In genomic region chr11:98940776-98941175, GRCm38 (mm10) we compare ENCODE assay signal across 8 mouse cellular contexts. TPM values are rescaled to one million over a fixed set of nuclear protein-coding genes. Genes with fewer than 3 reads are reported as not detected.
DNase-seq lines count a peak whose midpoint lies in the region; ATAC-seq lines count a peak whose summit lies in the region.

No protein-coding gene starts in this region.

- DNase-seq in cerebellum, adult 9-10 months, result peak; percentile 64
- no peak for DNase-seq in cerebellum, postnatal 4 days (ENCODE audit: low spot score in 2 of 2)
- DNase-seq in thymus, postnatal 4 days, result peak; percentile 48
- no peak for DNase-seq in thymus, postnatal 0 days (ENCODE audit: low spot score)
- peak; percentile 21 to 35 for DNase-seq in kidney, postnatal 4 days
- DNase-seq in layer of hippocampus, adult 18-20 months (ENCODE audit: low spot score in 2 of 2), result no peak
- no peak for DNase-seq in embryo, embryonic 10.5 days (ENCODE audit: low spot score)

- peak overlapping the region; percentile 76 for H3K9ac ChIP-seq in neural tube, embryonic 13.5 days

- H3K36me3 ChIP-seq in neural tube, embryonic 13.5 days, result no peaks in the 10 kb centered on the region

- 49% methylated on average over 3 of the region's 3 CpGs for WGBS in neural tube, embryonic 13.5 days

- no peaks in the 10 kb centered on the region for H3K9me3 ChIP-seq in neural tube, embryonic 13.5 days

- H3K27me3 ChIP-seq in neural tube, embryonic 13.5 days, result no peaks in the 10 kb centered on the region

- H3K27ac ChIP-seq in neural tube, embryonic 13.5 days (replicated peaks), result peak overlapping the region; percentile 93

- ATAC-seq in neural tube, embryonic 13.5 days (ENCODE audit: low read depth), result no peak

- peaks cover 97% of the 10 kb centered on the region for H3K4me1 ChIP-seq in neural tube, embryonic 13.5 days (replicated peaks)

- H3K4me2 ChIP-seq in neural tube, embryonic 13.5 days, result peak overlapping the region; percentile 87

- H3K4me3 ChIP-seq in neural tube, embryonic 13.5 days, result peak overlapping the region; percentile 57

RNA-seq across cellular contexts. Expression of gene Rara, which starts 13.2 kb away (rescaled TPM):
- polyA plus RNA-seq in thymus, postnatal 0 days (2015; fragmentation: Nextera tagmentation; extraction: Ambion mirVana), result 40.4 and 41.0 TPM in 2 replicates
- 24.0 and 26.7 TPM in 2 replicates for polyA plus RNA-seq in neural tube, embryonic 13.5 days (2015; fragmentation: Nextera tagmentation; extraction: Ambion mirVana)
- 10 to 100 TPM; 18.3 to 26.6 TPM for total RNA-seq in layer of hippocampus, adult 18-20 months (2021)

RNA-seq across cellular contexts. Expression of gene Cdc6, which starts 33.2 kb away (rescaled TPM):
- 40.6 and 53.2 TPM in 2 replicates for polyA plus RNA-seq in thymus, postnatal 0 days (2015; fragmentation: Nextera tagmentation; extraction: Ambion mirVana)
- polyA plus RNA-seq in neural tube, embryonic 13.5 days (2015; fragmentation: Nextera tagmentation; extraction: Ambion mirVana), result 4.2 and 4.7 TPM in 2 replicates
- under 1 TPM; 0.36 to 0.79 TPM for total RNA-seq in layer of hippocampus, adult 18-20 months (2021)

RNA-seq across cellular contexts. Expression of gene Gjd3, which starts 42.0 kb away (rescaled TPM):
- polyA plus RNA-seq in thymus, postnatal 0 days (2015; fragmentation: Nextera tagmentation; extraction: Ambion mirVana), result 0.27 and 0.51 TPM in 2 replicates
- 1.4 and 1.5 TPM in 2 replicates for polyA plus RNA-seq in neural tube, embryonic 13.5 days (2015; fragmentation: Nextera tagmentation; extraction: Ambion mirVana)
- 1 to 10 TPM in 1 of 2 experiments, under 1 TPM in 1; 0.52 to 1.2 TPM for total RNA-seq in layer of hippocampus, adult 18-20 months (2021)

Comparison
In these comparisons a context has a peak if more than half of its experiments do, and no peak if none do; other contexts are left out.
1. DNase-seq: peak in cerebellum, adult 9-10 months (single experiment), thymus, postnatal 4 days (single experiment) and kidney, postnatal 4 days (2 of 2); none in cerebellum, postnatal 4 days (0 of 2), thymus, postnatal 0 days (single experiment), layer of hippocampus, adult 18-20 months (0 of 2) and embryo, embryonic 10.5 days (single experiment).